ENCODE assay signal across 11 mouse cellular contexts in the genomic region with DNA sequence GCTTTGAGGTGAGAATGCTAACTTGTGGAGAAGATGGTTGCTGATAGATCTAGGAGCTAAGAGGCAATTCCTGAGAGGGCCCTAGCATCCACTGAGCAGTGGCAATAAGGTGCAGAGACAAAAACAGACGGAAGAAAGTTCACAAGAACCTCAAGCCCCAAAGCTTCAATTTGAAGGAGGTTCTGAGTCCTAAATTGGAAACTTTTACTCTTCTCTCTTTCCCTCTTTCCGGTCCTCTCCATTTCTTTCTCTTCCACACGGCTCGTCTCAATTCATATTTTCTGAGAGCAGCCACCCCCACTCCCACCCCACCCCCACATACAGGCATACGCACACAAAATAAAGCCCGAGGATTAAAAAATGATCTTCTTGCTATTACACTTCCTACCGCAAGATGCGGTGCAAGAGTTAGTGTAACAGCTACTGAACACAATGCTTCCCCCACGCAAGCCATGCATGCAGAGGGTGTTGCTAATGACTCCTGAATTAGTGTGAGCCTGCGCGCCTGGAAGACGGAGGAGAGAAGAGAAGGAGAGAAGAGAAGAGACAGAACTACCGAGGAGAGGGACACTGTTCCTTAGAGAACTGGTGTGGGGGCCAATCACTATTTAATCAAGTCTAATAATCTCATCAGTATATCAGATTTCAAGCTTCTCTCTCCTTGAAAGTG. TPM values are rescaled to one million over a fixed set of nuclear protein-coding genes. Genes with fewer than 3 reads are reported as not detected.
DNase-seq lines count a peak whose midpoint lies in the region; ATAC-seq lines count a peak whose summit lies in the region.
"Had no signal": no experiment of that assay in that cellular context is flagged by ENCODE, and none has a peak within 500 bp of the region (broad histone marks: within the 10 kb centered on the region; RNA-seq: fewer than 3 reads in every experiment).

No protein-coding gene starts in this region.

- no peak overlapping the region; the same call in 1 of the 2 replicates for H3K27ac ChIP-seq in kidney, embryonic 14.5 days (ENCODE audit: low read depth, low read length)
- peak overlapping the region; percentile 57; the same call in 1 of the 2 replicates for H3K27ac ChIP-seq in hindbrain, embryonic 15.5 days (replicated peaks)
- no peak overlapping the region for H3K27ac ChIP-seq in neural tube, embryonic 13.5 days (replicated peaks)
- H3K27ac ChIP-seq in liver, embryonic 11.5 days (ENCODE audit: low read depth, low read length), result no peak overlapping the region
- H3K27ac ChIP-seq: macrophage had no signal

- H3K9me3 ChIP-seq in kidney, embryonic 14.5 days (ENCODE audit: control insufficient read depth, low read length), result no peaks in the 10 kb centered on the region
- no peaks in the 10 kb centered on the region for H3K9me3 ChIP-seq in hindbrain, embryonic 15.5 days
- no peaks in the 10 kb centered on the region for H3K9me3 ChIP-seq in neural tube, embryonic 13.5 days
- no peaks in the 10 kb centered on the region for H3K9me3 ChIP-seq in liver, embryonic 11.5 days (ENCODE audit: control insufficient read depth, low read length)

- H3K4me3 ChIP-seq in kidney, embryonic 14.5 days (ENCODE audit: low read length), result no peak overlapping the region; the same call in 1 of the 2 replicates
- H3K4me3 ChIP-seq in hindbrain, embryonic 15.5 days, result peak overlapping the region; percentile 28
- H3K4me3 ChIP-seq in neural tube, embryonic 13.5 days, result no peak overlapping the region
- H3K4me3 ChIP-seq in liver, embryonic 11.5 days (ENCODE audit: low read depth, low read length), result no peak overlapping the region

- peaks cover 6% of the 10 kb centered on the region; the same call in 1 of the 2 replicates for H3K36me3 ChIP-seq in kidney, embryonic 14.5 days (ENCODE audit: control insufficient read depth, insufficient read depth, low read length)
- no peaks in the 10 kb centered on the region for H3K36me3 ChIP-seq in hindbrain, embryonic 15.5 days
- H3K36me3 ChIP-seq in neural tube, embryonic 13.5 days, result no peaks in the 10 kb centered on the region
- no peaks in the 10 kb centered on the region for H3K36me3 ChIP-seq in liver, embryonic 11.5 days (ENCODE audit: control insufficient read depth, insufficient read depth, low read length)

- no peak for ATAC-seq in kidney, embryonic 14.5 days (ENCODE audit: low FRiP score, low TSS enrichment)
- no peak for ATAC-seq in hindbrain, embryonic 15.5 days (ENCODE audit: low FRiP score, low read depth)
- ATAC-seq in neural tube, embryonic 13.5 days (ENCODE audit: low read depth), result no peak
- ATAC-seq in liver, embryonic 11.5 days (replicated peaks; ENCODE audit: low FRiP score), result no peak

- H3K4me2 ChIP-seq in kidney, embryonic 14.5 days (replicated peaks; ENCODE audit: low read depth, low read length), result peak overlapping the region; percentile 54
- peak overlapping the region; percentile 47 for H3K4me2 ChIP-seq in hindbrain, embryonic 15.5 days
- H3K4me2 ChIP-seq in neural tube, embryonic 13.5 days, result 0 out of 2 replicates have a peak overlapping the region, but pooled peaks have one; percentile 49
- H3K4me2 ChIP-seq in liver, embryonic 11.5 days, result no peak overlapping the region

- peaks cover 5% of the 10 kb centered on the region; the same call in 1 of the 2 replicates for H3K27me3 ChIP-seq in kidney, embryonic 14.5 days (ENCODE audit: control insufficient read depth, insufficient read depth, low read length)
- peaks cover 70% of the 10 kb centered on the region for H3K27me3 ChIP-seq in hindbrain, embryonic 15.5 days
- H3K27me3 ChIP-seq in neural tube, embryonic 13.5 days, result peaks cover 97% of the 10 kb centered on the region
- peaks cover 88% of the 10 kb centered on the region for H3K27me3 ChIP-seq in liver, embryonic 11.5 days (replicated peaks; ENCODE audit: control insufficient read depth, insufficient read depth, low read length)

- 20% methylated on average over 13 of the region's 13 CpGs for WGBS in kidney, embryonic 14.5 days
- 16% methylated on average over 13 of the region's 13 CpGs for WGBS in hindbrain, embryonic 15.5 days
- WGBS in neural tube, embryonic 13.5 days, result 16% methylated on average over 13 of the region's 13 CpGs
- WGBS in liver, embryonic 11.5 days, result 16% methylated on average over 13 of the region's 13 CpGs

- H3K9ac ChIP-seq in kidney, embryonic 14.5 days (ENCODE audit: low read depth, low read length), result peak overlapping the region; percentile 13; the same call in 1 of the 2 replicates
- H3K9ac ChIP-seq in hindbrain, embryonic 15.5 days, result no peak overlapping the region
- no peak overlapping the region for H3K9ac ChIP-seq in neural tube, embryonic 13.5 days
- no peak overlapping the region for H3K9ac ChIP-seq in liver, embryonic 11.5 days (ENCODE audit: low read depth, low read length)

- no peak for DNase-seq in kidney, adult 9 months
- peak; percentile 30 for DNase-seq in embryo, embryonic 9.5 days (ENCODE audit: extremely low spot score)
- no peak for DNase-seq in cerebellum, postnatal 25 days
- no peak for DNase-seq in thymus, adult 18-20 months
- DNase-seq in liver, embryonic 11.5 days (ENCODE audit: low spot score), result no peak
- DNase-seq: gastrocnemius, postnatal 14 days; left cerebral cortex, postnatal 4 days had no signal

- H3K4me1 ChIP-seq in kidney, embryonic 14.5 days (ENCODE audit: control insufficient read depth, insufficient read depth, low read length), result peaks cover 21% of the 10 kb centered on the region
- H3K4me1 ChIP-seq in hindbrain, embryonic 15.5 days (replicated peaks), result peaks cover 33% of the 10 kb centered on the region
- peaks cover 37% of the 10 kb centered on the region for H3K4me1 ChIP-seq in neural tube, embryonic 13.5 days (replicated peaks)
- H3K4me1 ChIP-seq in liver, embryonic 11.5 days (replicated peaks; ENCODE audit: control insufficient read depth, insufficient read depth, low read length), result peaks cover 3% of the 10 kb centered on the region; the same call in 1 of the 2 replicates

RNA-seq across cellular contexts. Expression of gene Nr2f2, which starts 29.8 kb away (rescaled TPM):
- polyA plus RNA-seq in kidney, embryonic 14.5 days (2014; fragmentation: Nextera tagmentation; extraction: Ambion mirVana), result 310 and 320 TPM in 2 replicates
- 87.2 and 90.1 TPM in 2 replicates for polyA plus RNA-seq in hindbrain, embryonic 15.5 days (2015; fragmentation: Nextera tagmentation; extraction: Ambion mirVana)
- 85.5 and 87.8 TPM in 2 replicates for polyA plus RNA-seq in neural tube, embryonic 13.5 days (2015; fragmentation: Nextera tagmentation; extraction: Ambion mirVana)
- polyA plus RNA-seq in liver, embryonic 11.5 days (2014; fragmentation: Nextera tagmentation; extraction: Ambion mirVana), result 49.6 and 49.7 TPM in 2 replicates
- polyA plus RNA-seq: macrophage had no signal
